Mouse (Mus musculus) brown adipose tissue, adult 24 weeks (tissue): ENCODE measurements around the gene Lzts2. TPM values are rescaled to one million over a fixed set of nuclear protein-coding genes. Genes with fewer than 3 reads are reported as not detected.

Experiments
- H3K27ac ChIP-seq: fragments of 200-500 bp; replicated peaks from 2 replicates; pipeline ENCODE4 v1.5.1; 2012; ENCODE audit warnings: low read depth, mild to moderate bottlenecking, low read length
- H3K4me1 ChIP-seq: fragments of 200-500 bp; 2 replicates; pipeline ENCODE4 v1.6.1; 2012; ENCODE audit warnings: low read length, mixed read lengths; ENCODE audit not compliant: control insufficient read depth, insufficient read depth, insufficient read length
- H3K4me3 ChIP-seq: fragments of 200-500 bp; 2 replicates; pipeline ENCODE4 v1.5.1; 2012; ENCODE audit warnings: low read depth, mild to moderate bottlenecking, low read length, moderate library complexity; ENCODE audit not compliant: insufficient read depth
- polyA plus RNA-seq: library from polyadenylated mRNA; stranded (reverse); fragments of >200 nt; gene quantifications from 2 replicates; pipeline ENCODE4 v1.2.4, GENCODE M21; 2012; ENCODE audit not compliant: missing spikeins, insufficient read depth, insufficient read length

The Lzts2 gene
- 32.4 and 34.7 TPM in 2 replicates for polyA plus RNA-seq

DNA sequence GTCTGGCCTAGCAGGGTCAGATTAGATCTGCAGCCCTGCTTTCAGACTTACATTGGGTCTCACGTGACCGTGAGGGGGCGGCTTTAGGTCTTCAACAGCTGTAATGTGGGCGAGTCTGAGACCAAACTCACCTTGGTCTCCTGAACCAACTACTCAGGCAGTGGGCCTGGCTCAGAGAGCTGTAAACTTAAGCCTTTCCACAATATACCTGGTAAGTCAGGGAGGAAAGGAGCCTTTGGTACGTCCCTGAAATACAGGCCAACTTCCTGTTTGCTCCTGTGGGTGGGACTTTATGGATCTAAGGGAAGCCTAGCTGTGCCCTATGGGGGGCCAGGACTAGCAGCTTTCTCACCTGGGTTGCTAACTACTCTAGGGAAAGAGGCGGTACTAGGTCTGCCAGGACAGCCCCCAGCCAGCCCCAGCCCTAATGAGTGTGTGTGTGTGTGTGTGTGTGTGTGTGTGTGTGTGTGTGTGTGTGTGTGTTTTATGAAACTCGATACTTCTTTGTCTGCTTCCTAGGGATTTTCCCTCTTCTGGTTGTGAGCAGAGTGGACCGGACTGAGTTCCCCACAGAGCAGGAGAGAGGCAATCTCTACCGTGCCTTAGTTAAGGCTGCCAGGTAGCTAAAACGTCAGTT is at the start of gene Lzts2:
Lzts2 (plus strand) TSS at position 80 of the 637 bp plus-strand sequence.
- Histone ChIP-seq H3K27ac (peak within 1 kb of the TSS; percentile 98), H3K4me1 (no peaks in the 10 kb centered on the region), H3K4me3 (peak within 1 kb of the TSS; percentile 92)

DNA sequence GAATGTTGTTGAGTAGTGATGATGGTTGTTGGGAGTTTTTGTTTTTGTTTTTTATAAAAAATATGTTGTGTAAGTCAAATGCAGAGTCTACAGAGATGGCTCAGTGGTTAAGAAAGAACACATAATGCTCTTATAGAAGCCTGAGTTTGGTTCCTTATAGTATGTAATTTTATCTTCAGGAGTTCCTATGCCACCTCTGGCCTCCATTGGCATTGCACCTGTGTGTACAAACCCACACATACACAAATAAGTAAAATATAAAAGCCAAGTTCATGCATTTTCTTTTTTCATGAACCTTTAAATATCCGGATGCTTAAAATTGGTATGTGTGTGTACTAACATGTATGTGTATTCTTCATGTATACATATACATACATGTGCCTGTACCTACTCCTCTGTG is 48.2 kb upstream of the Lzts2 start:
- Histone ChIP-seq H3K4me3 (no peak overlapping the region), H3K27ac (no peak overlapping the region), H3K4me1 (no peaks in the 10 kb centered on the region)

DNA sequence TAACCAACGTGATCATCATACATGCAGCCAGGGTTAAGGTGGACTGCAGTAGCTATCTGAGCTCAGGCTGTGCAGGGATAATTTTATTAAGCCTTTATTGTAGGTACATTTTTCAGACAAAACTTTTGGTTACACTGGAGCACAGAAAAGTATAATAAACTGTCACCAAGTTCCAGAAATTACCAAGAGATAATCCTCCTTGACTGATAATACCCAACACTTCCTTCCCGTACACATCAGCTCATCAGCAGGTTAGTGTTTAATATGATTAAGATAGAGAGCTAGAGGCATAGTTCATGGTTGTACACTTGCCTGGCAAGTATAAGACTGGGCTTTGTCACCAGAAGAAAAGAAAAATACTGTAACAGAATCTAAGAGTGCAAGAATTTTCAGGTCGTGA is 45.9 kb upstream of the Lzts2 start:
- Histone ChIP-seq H3K27ac (no peak overlapping the region), H3K4me1 (no peaks in the 10 kb centered on the region), H3K4me3 (no peak overlapping the region)

DNA sequence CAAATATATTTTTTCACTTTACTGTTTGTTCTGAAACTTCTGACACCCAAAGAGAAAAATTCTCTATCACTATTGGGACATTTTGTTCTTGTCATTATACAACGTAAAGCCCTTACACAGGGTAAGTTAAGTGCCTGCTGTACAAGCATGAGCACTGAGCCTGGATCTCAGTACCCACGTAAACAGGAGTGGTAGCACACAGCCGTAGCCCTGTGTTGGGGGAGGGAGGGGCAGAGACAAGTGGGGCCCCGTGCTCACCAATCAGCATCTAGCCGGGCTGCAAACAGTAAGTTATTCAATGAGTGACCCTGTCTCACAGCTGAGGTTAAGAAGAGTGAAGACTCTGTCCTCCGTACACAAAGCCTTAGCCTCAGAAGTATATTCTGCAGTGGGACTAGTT is 37.6 kb upstream of the Lzts2 start:
- Histone ChIP-seq H3K4me3 (no peak overlapping the region), H3K4me1 (no peaks in the 10 kb centered on the region), H3K27ac (no peak overlapping the region)

DNA sequence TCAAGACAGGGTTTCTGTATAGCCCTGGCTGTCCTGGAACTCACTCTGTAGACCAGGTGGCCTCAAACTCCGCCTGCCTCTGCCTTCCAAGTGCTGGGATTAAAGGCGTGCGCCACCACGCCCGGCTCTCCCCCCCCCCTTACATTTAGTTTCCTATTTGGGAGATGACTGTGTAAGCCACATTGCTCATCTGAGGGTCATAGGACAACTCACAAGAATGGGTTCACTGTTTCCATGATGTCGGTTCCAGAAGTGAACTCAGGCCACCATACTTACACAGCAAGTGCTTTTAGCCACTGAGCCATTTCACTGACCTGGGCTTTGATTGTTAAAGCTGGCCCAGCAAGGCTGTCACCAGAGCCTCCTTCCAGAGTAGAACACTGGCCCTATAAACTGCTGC is 37.1 kb upstream of the Lzts2 start:
- H3K27ac ChIP-seq, result no peak overlapping the region
- no peaks in the 10 kb centered on the region for H3K4me1 ChIP-seq
- H3K4me3 ChIP-seq, result no peak overlapping the region

DNA sequence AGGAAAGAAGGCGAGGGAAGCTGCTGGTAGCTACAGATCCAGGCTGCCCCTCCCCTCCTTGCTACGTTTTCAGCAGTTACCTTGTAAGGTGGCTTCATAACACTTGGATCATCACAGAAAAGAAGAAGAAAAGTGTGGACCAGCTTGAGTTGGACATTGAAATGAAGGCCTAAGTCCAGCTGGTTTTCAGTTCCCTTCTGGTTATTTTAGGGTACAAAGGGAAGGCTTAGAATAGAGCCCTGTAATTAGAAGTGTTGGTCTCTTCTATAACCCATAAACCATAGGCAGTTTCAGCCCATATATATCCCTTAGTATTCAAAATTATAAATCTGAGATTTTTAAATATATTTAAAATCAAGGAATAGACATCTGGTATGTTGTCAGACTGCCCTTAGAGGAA is 33.4 kb upstream of the Lzts2 start:
- Histone ChIP-seq H3K27ac (no peak overlapping the region), H3K4me1 (0 out of 2 replicates have a peak, but pooled peaks cover 2% of the 10 kb centered on the region), H3K4me3 (no peak overlapping the region)

DNA sequence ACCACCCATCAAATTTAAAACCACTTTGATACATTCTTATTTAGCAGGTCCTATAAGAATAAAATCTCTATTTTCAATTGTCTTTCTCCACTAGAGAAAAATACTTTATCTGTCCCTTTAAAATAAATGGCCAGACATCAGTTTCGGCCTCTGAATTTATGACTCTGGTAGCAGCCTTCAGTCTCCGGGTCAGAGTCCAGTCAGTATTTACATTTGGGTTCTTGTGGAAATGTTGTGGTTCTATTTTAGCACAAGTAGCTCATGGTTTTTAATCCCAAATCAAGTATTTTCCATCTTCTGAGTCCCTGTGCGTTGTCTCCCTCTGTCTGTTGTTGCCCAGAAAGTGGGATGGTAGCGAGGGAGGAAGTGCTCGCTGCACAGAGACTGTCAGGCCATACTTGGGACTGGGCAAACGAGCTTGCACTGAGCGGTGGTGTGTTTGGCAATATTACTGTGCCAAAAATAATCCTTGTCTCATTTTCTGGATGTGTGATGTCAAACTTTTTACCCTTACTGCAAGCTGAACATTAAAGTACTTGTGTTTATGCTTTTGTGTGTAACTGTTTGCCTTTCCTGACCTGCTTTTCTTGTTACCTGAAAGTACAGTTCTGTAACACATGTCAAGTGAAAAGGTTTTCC is 31.6 kb upstream of the Lzts2 start:
- Histone ChIP-seq H3K4me1 (0 out of 2 replicates have a peak, but pooled peaks cover 2% of the 10 kb centered on the region), H3K4me3 (no peak overlapping the region), H3K27ac (no peak overlapping the region)

DNA sequence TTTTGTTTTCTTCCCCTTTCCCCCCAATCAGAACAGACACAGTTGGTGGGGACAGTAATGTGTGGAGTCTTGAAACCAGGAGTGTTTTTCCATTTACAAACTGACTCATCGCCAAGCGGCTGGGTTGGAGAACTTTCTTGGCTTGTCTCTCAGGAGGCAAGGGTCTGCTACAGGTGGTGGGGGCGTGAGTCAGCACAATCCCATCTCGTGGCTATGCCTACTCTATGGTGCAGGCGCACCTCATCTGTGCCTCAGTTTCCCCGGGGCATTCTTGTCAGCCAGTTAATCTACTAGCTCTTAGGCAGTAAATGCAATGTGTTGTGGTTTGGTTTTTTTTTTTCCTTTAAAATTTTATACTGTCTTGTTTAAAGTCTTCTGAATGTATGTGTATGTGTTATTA is 30.8 kb upstream of the Lzts2 start:
- Histone ChIP-seq H3K4me3 (no peak overlapping the region), H3K4me1 (0 out of 2 replicates have a peak, but pooled peaks cover 2% of the 10 kb centered on the region), H3K27ac (no peak overlapping the region)

DNA sequence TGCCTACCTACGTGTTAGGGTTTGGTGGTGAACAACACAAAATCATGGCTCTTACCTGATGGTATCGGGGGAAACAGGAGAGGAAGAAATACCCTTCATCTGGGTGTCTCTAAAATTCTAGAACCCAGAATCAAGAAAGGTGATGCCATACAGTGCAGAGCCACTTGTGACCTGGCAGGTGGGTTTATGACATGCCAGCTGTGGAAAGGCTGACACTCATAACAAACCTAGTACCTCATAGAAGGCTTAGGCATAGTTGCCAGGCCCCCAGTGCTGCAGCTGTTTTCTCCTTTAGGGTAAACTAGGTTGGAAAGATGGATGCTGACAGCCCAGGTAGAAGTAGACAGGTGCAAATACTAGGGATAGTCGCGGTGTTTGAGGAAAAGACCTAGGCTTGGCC is 29.8 kb upstream of the Lzts2 start:
- Histone ChIP-seq H3K4me3 (no peak overlapping the region), H3K4me1 (0 out of 2 replicates have a peak, but pooled peaks cover 2% of the 10 kb centered on the region), H3K27ac (no peak overlapping the region)

DNA sequence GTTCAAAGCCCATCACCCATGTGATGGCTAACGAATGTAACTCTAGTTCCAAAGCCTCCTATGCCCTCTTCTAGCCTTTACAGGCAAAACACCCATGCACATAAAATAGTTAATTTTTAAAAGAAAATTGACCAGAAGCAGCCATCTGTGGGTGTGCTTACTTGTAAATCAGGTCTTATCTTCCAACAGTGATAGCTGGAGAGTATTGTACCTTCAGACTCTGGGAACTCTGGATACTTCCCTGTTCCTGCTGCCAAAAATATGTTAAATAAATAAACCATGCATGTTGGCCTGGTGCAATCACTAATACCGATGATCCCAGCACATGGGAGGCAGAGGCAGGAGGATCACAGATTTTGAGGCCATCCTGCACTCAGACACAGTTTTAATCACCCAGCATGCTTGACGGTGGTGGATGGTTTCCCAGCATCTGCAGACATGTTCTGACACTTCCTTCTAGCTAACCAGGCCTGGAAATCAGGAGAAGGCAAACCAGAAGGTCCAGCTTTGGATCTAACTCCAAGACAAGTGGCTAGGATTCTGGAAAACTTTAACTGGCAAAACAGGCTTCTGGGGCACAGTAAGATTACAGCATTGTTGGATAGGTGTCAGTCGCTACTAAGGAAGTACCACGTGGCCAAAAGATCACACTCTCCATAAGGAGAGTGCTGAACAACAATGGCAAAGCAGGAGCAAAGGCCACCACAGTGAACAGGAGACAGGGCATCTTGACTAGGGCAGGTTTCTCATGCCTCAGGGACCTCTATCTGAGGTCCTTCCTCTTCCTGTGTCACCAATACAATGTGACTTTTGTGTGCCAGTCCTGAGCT is 28.8 kb upstream of the Lzts2 start:
- Histone ChIP-seq H3K27ac (0 out of 2 replicates have a peak overlapping the region, but pooled peaks have one; percentile 12), H3K4me3 (no peak overlapping the region), H3K4me1 (0 out of 2 replicates have a peak, but pooled peaks cover 2% of the 10 kb centered on the region)

DNA sequence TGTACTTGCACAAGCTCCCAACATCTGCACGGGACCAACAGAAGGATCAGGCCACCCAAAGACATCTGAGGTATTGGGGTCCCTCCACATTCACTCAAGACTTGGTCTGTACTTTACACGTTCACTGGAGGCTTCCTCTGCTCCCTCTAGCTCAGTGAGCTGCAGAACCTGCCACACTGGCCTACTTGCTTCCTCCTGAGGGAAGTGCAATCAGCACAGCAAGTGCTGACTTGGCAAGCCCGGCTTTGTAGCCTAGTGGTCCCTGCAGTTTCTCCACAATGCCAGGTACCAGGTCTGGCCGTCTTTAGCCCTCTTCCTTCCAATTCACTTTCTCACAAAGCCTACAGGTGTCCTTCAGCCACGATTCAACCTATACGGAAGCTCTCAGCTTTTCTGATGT is 27.2 kb upstream of the Lzts2 start:
- Histone ChIP-seq H3K4me3 (no peak overlapping the region), H3K4me1 (0 out of 2 replicates have a peak, but pooled peaks cover 2% of the 10 kb centered on the region), H3K27ac (no peak overlapping the region)

DNA sequence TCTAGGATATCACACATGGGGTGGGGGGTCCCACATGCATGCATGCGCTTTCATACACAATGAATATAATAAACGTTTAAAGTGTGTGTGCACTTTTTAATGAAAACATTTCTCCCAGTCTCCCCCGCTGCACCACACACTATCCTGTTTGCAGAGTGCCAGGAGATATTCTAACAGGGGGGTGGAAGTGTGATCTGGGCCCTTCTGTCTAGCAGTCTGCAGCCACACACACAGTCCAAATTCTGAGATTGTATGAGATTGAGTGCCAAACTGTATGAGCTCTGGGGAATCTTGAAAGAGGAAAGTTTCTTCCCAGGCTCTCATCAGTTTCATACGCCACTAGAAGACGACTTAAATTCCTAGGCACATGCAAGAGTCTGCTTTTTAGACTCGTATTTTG is 26.4 kb upstream of the Lzts2 start:
- 0 out of 2 replicates have a peak, but pooled peaks cover 2% of the 10 kb centered on the region for H3K4me1 ChIP-seq
- no peak overlapping the region for H3K4me3 ChIP-seq
- no peak overlapping the region for H3K27ac ChIP-seq

DNA sequence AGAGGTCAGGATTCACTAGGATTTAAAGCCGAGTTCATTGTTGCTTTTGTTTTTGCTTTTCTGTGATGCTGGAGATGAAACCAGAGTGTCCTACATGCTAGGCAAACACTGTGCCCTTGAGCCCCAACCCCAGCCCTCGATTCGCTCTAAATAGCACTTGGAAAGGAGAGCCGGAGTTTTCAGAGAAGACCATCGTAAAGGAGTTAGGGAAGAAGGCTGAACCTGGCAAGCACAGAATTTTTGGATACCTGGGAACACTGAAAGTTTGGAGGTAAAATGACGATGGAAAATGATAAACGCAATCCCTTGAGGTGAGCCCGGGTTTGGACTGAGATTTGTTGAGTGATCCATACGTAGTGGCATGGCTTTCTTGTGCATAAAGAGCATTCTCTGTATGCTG is 25.9 kb upstream of the Lzts2 start:
- Histone ChIP-seq H3K4me1 (0 out of 2 replicates have a peak, but pooled peaks cover 2% of the 10 kb centered on the region), H3K27ac (no peak overlapping the region), H3K4me3 (no peak overlapping the region)

DNA sequence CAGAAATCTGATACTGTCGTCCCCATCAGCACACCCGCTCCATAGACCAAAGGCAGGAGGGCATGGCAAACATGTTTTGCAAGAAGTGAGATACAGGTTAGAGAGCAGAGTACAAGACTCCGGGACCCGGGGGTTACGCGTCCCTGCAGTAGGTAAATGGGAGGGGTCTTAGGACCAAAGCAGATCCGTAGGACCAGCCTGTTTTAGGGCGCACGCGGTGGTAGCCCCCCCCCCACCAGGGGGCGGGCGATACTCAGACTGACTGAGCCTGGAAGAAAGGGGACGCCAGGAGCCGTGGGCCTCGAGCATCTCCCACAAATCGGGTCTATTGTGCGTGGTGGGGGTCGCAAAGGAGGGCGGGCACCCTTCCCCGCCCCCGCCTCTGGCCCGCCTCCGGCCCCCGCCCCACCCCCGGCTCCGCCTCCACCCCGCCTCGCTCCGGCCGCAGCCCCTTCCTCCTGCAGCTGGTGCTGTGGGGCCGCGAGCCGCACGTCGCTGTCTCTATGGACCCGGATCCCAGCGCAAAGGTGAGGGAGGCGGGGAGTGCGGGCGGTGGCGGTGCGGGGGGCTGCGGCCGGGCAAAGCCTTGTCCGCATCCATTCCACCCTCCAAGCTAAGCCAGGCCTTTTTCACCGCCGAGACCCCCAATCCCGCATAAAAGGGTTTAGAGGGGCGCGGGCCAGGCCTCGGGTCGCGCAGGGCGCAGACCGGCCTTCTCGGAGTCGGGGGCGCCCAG is 25.2 kb upstream of the Lzts2 start, which contains the start of gene Sema4g:
Sema4g (plus strand) TSS at position 271 of the 736 bp plus-strand sequence.
- Histone ChIP-seq H3K27ac (no peak within 1 kb of the TSS), H3K4me1 (0 out of 2 replicates have a peak, but pooled peaks cover 2% of the 10 kb centered on the region), H3K4me3 (peak within 1 kb of the TSS; percentile 53)
